Mouse (Mus musculus) embryonic facial prominence, embryonic 12.5 days (tissue): ENCODE data around the gene Foxp1. TPM values are rescaled to one million over a fixed set of nuclear protein-coding genes. Genes with fewer than 3 reads are reported as not detected.

ENCODE experiments used
- ATAC-seq: fragments of 200-750 bp; cut with Nextera tagmentation; 2 replicates; pipeline ENCODE4 v1.8.0; 2017; ENCODE audit not compliant: insufficient number of reproducible peaks, insufficient read depth, low FRiP score, low TSS enrichment
- H3K27ac ChIP-seq: fragments of 300-500 bp; sonication (generic); 2 replicates; pipeline ENCODE4 v1.5.1; 2016; ENCODE audit warnings: mild to moderate bottlenecking
- H3K27me3 ChIP-seq: fragments of 300-500 bp; sonication (generic); 2 replicates; pipeline ENCODE4 v1.6.1; 2016; ENCODE audit warnings: mild to moderate bottlenecking, moderate library complexity
- H3K36me3 ChIP-seq: fragments of 300-500 bp; sonication (generic); 2 replicates; pipeline ENCODE4 v1.6.1; 2016; ENCODE audit warnings: mild to moderate bottlenecking
- H3K4me1 ChIP-seq: fragments of 300-500 bp; sonication (generic); 2 replicates; pipeline ENCODE4 v1.6.1; 2016
- H3K4me2 ChIP-seq: fragments of 300-500 bp; sonication (generic); replicated peaks from 2 replicates; pipeline ENCODE4 v1.6.1; 2016; ENCODE audit warnings: mild to moderate bottlenecking, moderate library complexity
- H3K4me3 ChIP-seq: fragments of 300-500 bp; sonication (generic); 2 replicates; pipeline ENCODE4 v1.5.1; 2016; ENCODE audit warnings: mild to moderate bottlenecking
- H3K9ac ChIP-seq: fragments of 300-500 bp; sonication (generic); 2 replicates; pipeline ENCODE4 v1.6.1; 2016; ENCODE audit warnings: mild to moderate bottlenecking, moderate library complexity
- H3K9me3 ChIP-seq: fragments of 300-500 bp; sonication (generic); 2 replicates; pipeline ENCODE4 v1.6.1; 2016; ENCODE audit warnings: mild to moderate bottlenecking, moderate library complexity
- WGBS: fragments of 180-500 bp; shearing (Covaris S2); methylation state at CpG from one replicate; pipeline ENCODE4 v1.1.7; 2016; 5-methylcytosine and 5-hydroxymethylcytosine counted together
- polyA plus RNA-seq: library from polyadenylated mRNA; unstranded; fragments of >200 nt; fragmentation: Nextera tagmentation; extraction: Ambion mirVana; gene quantifications from 2 replicates; pipeline ENCODE4 v1.2.1, GENCODE M21; 2016

Gene Foxp1
- polyA plus RNA-seq, 1 experiment from 2014 or later: 132 TPM

- 47% methylated on average over 10 of the region's 10 CpGs for WGBS
- no peaks in the 10 kb centered on the region for H3K27me3 ChIP-seq
- no peak overlapping the region for H3K4me3 ChIP-seq
- H3K27ac ChIP-seq: 0 out of 2 replicates have a peak overlapping the region, but pooled peaks have one; percentile 30
- H3K9me3 ChIP-seq: peaks cover 3% of the 10 kb centered on the region; the same call in 1 of the 2 replicates
- no peak overlapping the region for H3K4me2 ChIP-seq
- no peak overlapping the region for H3K9ac ChIP-seq
- ATAC-seq: no peak
- peaks cover 30% of the 10 kb centered on the region for H3K4me1 ChIP-seq
- H3K36me3 ChIP-seq: peaks cover 51% of the 10 kb centered on the region
Measured at GRCm38 (mm10) chr6:99009771-99010170, 512.8 kb downstream of the Foxp1 start.

GRCm38 (mm10) chr6:99008565-99008964 is 514.0 kb downstream of the Foxp1 start:
- Histone ChIP-seq H3K4me1 (peaks cover 18% of the 10 kb centered on the region), H3K4me2 (no peak overlapping the region), H3K27ac (no peak overlapping the region), H3K36me3 (peaks cover 44% of the 10 kb centered on the region), H3K4me3 (no peak overlapping the region), H3K9ac (no peak overlapping the region), H3K9me3 (peaks cover 3% of the 10 kb centered on the region; the same call in 1 of the 2 replicates), H3K27me3 (no peaks in the 10 kb centered on the region)
- ATAC-seq: no peak
- 100% methylated on average over 1 of the region's 1 CpGs for WGBS

GRCm38 (mm10) chr6:99007542-99007941 is 515.0 kb downstream of the Foxp1 start:
- Histone ChIP-seq H3K9ac (no peak overlapping the region), H3K9me3 (peaks cover 3% of the 10 kb centered on the region; the same call in 1 of the 2 replicates), H3K4me1 (peaks cover 13% of the 10 kb centered on the region), H3K27me3 (no peaks in the 10 kb centered on the region), H3K4me2 (no peak overlapping the region), H3K36me3 (peaks cover 48% of the 10 kb centered on the region), H3K27ac (no peak overlapping the region), H3K4me3 (no peak overlapping the region)
- ATAC-seq: no peak
- WGBS: 77% methylated on average over 6 of the region's 6 CpGs

GRCm38 (mm10) chr6:99004255-99004997 is 518.1 kb downstream of the Foxp1 start:
- Histone ChIP-seq H3K9ac (no peak overlapping the region), H3K36me3 (peaks cover 46% of the 10 kb centered on the region), H3K27ac (no peak overlapping the region), H3K4me1 (no peaks in the 10 kb centered on the region; the same call in 1 of the 2 replicates), H3K27me3 (no peaks in the 10 kb centered on the region), H3K9me3 (peaks cover 3% of the 10 kb centered on the region; the same call in 1 of the 2 replicates), H3K4me2 (no peak overlapping the region), H3K4me3 (no peak overlapping the region)
- no peak for ATAC-seq
- 84% methylated on average over 12 of the region's 12 CpGs for whole genome bisulfite sequencing

- no peak for ATAC-seq
- Histone ChIP-seq H3K27ac (no peak overlapping the region), H3K9ac (no peak overlapping the region), H3K9me3 (no peaks in the 10 kb centered on the region), H3K4me3 (no peak overlapping the region), H3K36me3 (peaks cover 36% of the 10 kb centered on the region), H3K27me3 (no peaks in the 10 kb centered on the region), H3K4me1 (no peaks in the 10 kb centered on the region), H3K4me2 (no peak overlapping the region)
- 81% methylated on average over 15 of the region's 15 CpGs for WGBS
Measured at GRCm38 (mm10) chr6:99003108-99003709, 519.3 kb downstream of the Foxp1 start.

- 90% methylated on average over 9 of the region's 9 CpGs for WGBS
Measured at GRCm38 (mm10) chr6:99001637-99002036, 520.9 kb downstream of the Foxp1 start.

GRCm38 (mm10) chr6:98998971-98999932 is 523.3 kb downstream of the Foxp1 start:
- no peak for ATAC-seq
- no peaks in the 10 kb centered on the region for H3K27me3 ChIP-seq

More at GRCm38 (mm10) chr6:99001637-99002036, 520.9 kb downstream of the Foxp1 start:
- Histone ChIP-seq H3K36me3 (peaks cover 23% of the 10 kb centered on the region), H3K9me3 (no peaks in the 10 kb centered on the region), H3K4me2 (no peak overlapping the region), H3K4me1 (no peaks in the 10 kb centered on the region), H3K27ac (no peak overlapping the region), H3K9ac (no peak overlapping the region), H3K4me3 (no peak overlapping the region), H3K27me3 (no peaks in the 10 kb centered on the region)
- ATAC-seq: no peak

GRCm38 (mm10) chr6:98997742-98998141 is 524.8 kb downstream of the Foxp1 start:
- Histone ChIP-seq H3K27ac (no peak overlapping the region), H3K9me3 (no peaks in the 10 kb centered on the region), H3K27me3 (no peaks in the 10 kb centered on the region), H3K4me2 (no peak overlapping the region), H3K4me1 (peaks cover 11% of the 10 kb centered on the region; the same call in 1 of the 2 replicates), H3K36me3 (peaks cover 13% of the 10 kb centered on the region), H3K4me3 (no peak overlapping the region), H3K9ac (no peak overlapping the region)
- 90% methylated on average over 9 of the region's 9 CpGs for WGBS
- no peak for ATAC-seq

More at GRCm38 (mm10) chr6:98998971-98999932, 523.3 kb downstream of the Foxp1 start:
- H3K9me3 ChIP-seq: no peaks in the 10 kb centered on the region
- H3K4me2 ChIP-seq: no peak overlapping the region
- H3K4me1 ChIP-seq: peaks cover 8% of the 10 kb centered on the region; the same call in 1 of the 2 replicates
- H3K9ac ChIP-seq: no peak overlapping the region
- WGBS: 81% methylated on average over 35 of the region's 35 CpGs
- no peak overlapping the region for H3K27ac ChIP-seq
- H3K36me3 ChIP-seq: peaks cover 18% of the 10 kb centered on the region
- no peak overlapping the region for H3K4me3 ChIP-seq

GRCm38 (mm10) chr6:98996822-98997221 is 525.7 kb downstream of the Foxp1 start:
- Histone ChIP-seq H3K4me3 (no peak overlapping the region), H3K36me3 (0 out of 2 replicates have a peak, but pooled peaks cover 4% of the 10 kb centered on the region), H3K4me2 (no peak overlapping the region), H3K27me3 (no peaks in the 10 kb centered on the region), H3K27ac (no peak overlapping the region), H3K4me1 (peaks cover 11% of the 10 kb centered on the region; the same call in 1 of the 2 replicates), H3K9me3 (no peaks in the 10 kb centered on the region), H3K9ac (no peak overlapping the region)
- no peak for ATAC-seq
- 81% methylated on average over 2 of the region's 2 CpGs for WGBS

- Histone ChIP-seq H3K9me3 (no peaks in the 10 kb centered on the region), H3K4me1 (peaks cover 14% of the 10 kb centered on the region), H3K4me3 (no peak overlapping the region), H3K9ac (no peak overlapping the region), H3K4me2 (no peak overlapping the region), H3K27ac (no peak overlapping the region), H3K36me3 (no peaks in the 10 kb centered on the region), H3K27me3 (no peaks in the 10 kb centered on the region)
- ATAC-seq: no peak
- 86% methylated on average over 1 of the region's 1 CpGs for WGBS
Measured at GRCm38 (mm10) chr6:98996346-98996745, 526.2 kb downstream of the Foxp1 start.

GRCm38 (mm10) chr6:98995681-98996080 is 526.8 kb downstream of the Foxp1 start:
- Histone ChIP-seq H3K27ac (no peak overlapping the region), H3K4me3 (no peak overlapping the region), H3K9ac (no peak overlapping the region), H3K4me1 (peaks cover 18% of the 10 kb centered on the region), H3K9me3 (no peaks in the 10 kb centered on the region), H3K27me3 (no peaks in the 10 kb centered on the region), H3K36me3 (no peaks in the 10 kb centered on the region), H3K4me2 (no peak overlapping the region)
- no peak for ATAC-seq
- WGBS: 83% methylated on average over 4 of the region's 4 CpGs
